Mouse (Mus musculus): ENCODE results near the gene B3glct. TPM values are rescaled to one million over a fixed set of nuclear protein-coding genes. Genes with fewer than 3 reads are reported as not detected.

B3glct gene
- polyA plus RNA-seq (2016; fragmentation: Nextera tagmentation; extraction: Ambion mirVana): 20.4 and 21.1 TPM in 2 replicates

- Histone ChIP-seq H3K4me1 (peaks cover 47% of the 10 kb centered on the region), H3K9me3 (replicated peaks) (no peaks in the 10 kb centered on the region), H3K36me3 (peaks cover 4% of the 10 kb centered on the region; the same call in 1 of the 2 replicates), H3K27ac (peak within 1 kb of the TSS; percentile 99), H3K4me3 (peak within 1 kb of the TSS; percentile 85), H3K27me3 (ENCODE audit: low read depth, poor library complexity, severe bottlenecking) (no peaks in the 10 kb centered on the region)
- peak; percentile 91 for DNase-seq (ENCODE audit: low spot score)
- WGBS: under 1% methylated on average over 96 of the region's 106 CpGs
These were observed at the start of gene B3glct for GRCm38 (mm10) chr5:149678100-149678989. Gene B3glct (plus strand): TSS chr5:149678230.

GRCm38 (mm10) chr5:149634409-149635035, 43.5 kb upstream of the B3glct start:
- Histone ChIP-seq H3K27ac (peak overlapping the region; percentile 92), H3K4me3 (peak overlapping the region; percentile 72), H3K4me1 (peaks cover 15% of the 10 kb centered on the region), H3K9me3 (replicated peaks) (no peaks in the 10 kb centered on the region), H3K27me3 (ENCODE audit: low read depth, poor library complexity, severe bottlenecking) (no peaks in the 10 kb centered on the region), H3K36me3 (peaks cover 52% of the 10 kb centered on the region)
- WGBS: 83% methylated on average over 11 of the region's 11 CpGs
- DNase-seq (ENCODE audit: low spot score): no peak

- H3K9me3 ChIP-seq (replicated peaks): no peaks in the 10 kb centered on the region
- H3K27me3 ChIP-seq (ENCODE audit: low read depth, poor library complexity, severe bottlenecking): no peaks in the 10 kb centered on the region
- DNase-seq (ENCODE audit: low spot score): no peak
- H3K4me3 ChIP-seq: peak overlapping the region; percentile 72
- H3K4me1 ChIP-seq: peaks cover 15% of the 10 kb centered on the region
- H3K36me3 ChIP-seq: peaks cover 42% of the 10 kb centered on the region
- 3% methylated on average over 24 of the region's 24 CpGs for WGBS
- peak overlapping the region; percentile 92 for H3K27ac ChIP-seq
These were observed 42.5 kb upstream of the B3glct start for GRCm38 (mm10) chr5:149635556-149635955.

GRCm38 (mm10) chr5:149636075-149636920, 41.7 kb upstream of the B3glct start, which contains the start of gene Hsph1:
Gene Hsph1 (minus strand): TSS chr5:149636376.
- Histone ChIP-seq H3K36me3 (peaks cover 34% of the 10 kb centered on the region), H3K4me3 (peak within 1 kb of the TSS; percentile 72), H3K27ac (peak within 1 kb of the TSS; percentile 92), H3K9me3 (replicated peaks) (no peaks in the 10 kb centered on the region), H3K27me3 (ENCODE audit: low read depth, poor library complexity, severe bottlenecking) (no peaks in the 10 kb centered on the region), H3K4me1 (peaks cover 15% of the 10 kb centered on the region)
- peak; percentile 100 for DNase-seq (ENCODE audit: low spot score)
- WGBS: under 1% methylated on average over 60 of the region's 60 CpGs

GRCm38 (mm10) chr5:149637306-149637705, 40.7 kb upstream of the B3glct start:
- 75% methylated on average over 8 of the region's 8 CpGs for WGBS
- peaks cover 24% of the 10 kb centered on the region for H3K36me3 ChIP-seq
- H3K4me3 ChIP-seq: peak overlapping the region; percentile 72
- H3K27ac ChIP-seq: peak overlapping the region; percentile 92
- H3K9me3 ChIP-seq (replicated peaks): no peaks in the 10 kb centered on the region
- DNase-seq (ENCODE audit: low spot score): no peak
- peaks cover 17% of the 10 kb centered on the region for H3K4me1 ChIP-seq
- no peaks in the 10 kb centered on the region for H3K27me3 ChIP-seq (ENCODE audit: low read depth, poor library complexity, severe bottlenecking)

GRCm38 (mm10) chr5:149641277-149641892, 36.6 kb upstream of the B3glct start:
- no peak for DNase-seq (ENCODE audit: low spot score)
- no peak overlapping the region for H3K4me3 ChIP-seq
- H3K27me3 ChIP-seq (ENCODE audit: low read depth, poor library complexity, severe bottlenecking): no peaks in the 10 kb centered on the region
- 86% methylated on average over 8 of the region's 8 CpGs for WGBS
- H3K9me3 ChIP-seq (replicated peaks): no peaks in the 10 kb centered on the region
- no peaks in the 10 kb centered on the region for H3K36me3 ChIP-seq
- no peak overlapping the region for H3K27ac ChIP-seq
- 0 out of 2 replicates have a peak, but pooled peaks cover 3% of the 10 kb centered on the region for H3K4me1 ChIP-seq

- 57% methylated on average over 6 of the region's 6 CpGs for WGBS
- no peak for DNase-seq (ENCODE audit: low spot score)
- no peaks in the 10 kb centered on the region for H3K9me3 ChIP-seq (replicated peaks)
- no peaks in the 10 kb centered on the region for H3K36me3 ChIP-seq
- H3K27ac ChIP-seq: no peak overlapping the region
- H3K4me1 ChIP-seq: 0 out of 2 replicates have a peak, but pooled peaks cover 3% of the 10 kb centered on the region
- no peak overlapping the region for H3K4me3 ChIP-seq
- no peaks in the 10 kb centered on the region for H3K27me3 ChIP-seq (ENCODE audit: low read depth, poor library complexity, severe bottlenecking)
These were observed 35.7 kb upstream of the B3glct start for GRCm38 (mm10) chr5:149642366-149642765.

- Histone ChIP-seq H3K36me3 (no peaks in the 10 kb centered on the region), H3K27ac (no peak overlapping the region), H3K9me3 (replicated peaks) (no peaks in the 10 kb centered on the region), H3K4me3 (no peak overlapping the region), H3K27me3 (ENCODE audit: low read depth, poor library complexity, severe bottlenecking) (no peaks in the 10 kb centered on the region), H3K4me1 (0 out of 2 replicates have a peak, but pooled peaks cover 3% of the 10 kb centered on the region)
- no peak for DNase-seq (ENCODE audit: low spot score)
- 90% methylated on average over 11 of the region's 11 CpGs for WGBS
These were observed 35.1 kb upstream of the B3glct start for GRCm38 (mm10) chr5:149642783-149643509.

- peaks cover 15% of the 10 kb centered on the region for H3K4me1 ChIP-seq
- no peak overlapping the region for H3K4me3 ChIP-seq
- H3K36me3 ChIP-seq: no peaks in the 10 kb centered on the region
- no peak overlapping the region for H3K27ac ChIP-seq
- DNase-seq (ENCODE audit: low spot score): no peak
- H3K27me3 ChIP-seq (ENCODE audit: low read depth, poor library complexity, severe bottlenecking): no peaks in the 10 kb centered on the region
- 82% methylated on average over 8 of the region's 8 CpGs for WGBS
- no peaks in the 10 kb centered on the region for H3K9me3 ChIP-seq (replicated peaks)
These were observed 30.5 kb upstream of the B3glct start for GRCm38 (mm10) chr5:149647367-149648115.

- no peak for DNase-seq (ENCODE audit: low spot score)
- no peak overlapping the region for H3K4me3 ChIP-seq
- H3K27me3 ChIP-seq (ENCODE audit: low read depth, poor library complexity, severe bottlenecking): no peaks in the 10 kb centered on the region
- WGBS: 72% methylated on average over 4 of the region's 4 CpGs
- 0 out of 2 replicates have a peak overlapping the region, but pooled peaks have one; percentile 47 for H3K27ac ChIP-seq
- H3K9me3 ChIP-seq (replicated peaks): no peaks in the 10 kb centered on the region
- H3K4me1 ChIP-seq: peaks cover 15% of the 10 kb centered on the region
- no peaks in the 10 kb centered on the region for H3K36me3 ChIP-seq
These were observed 29.8 kb upstream of the B3glct start for GRCm38 (mm10) chr5:149648196-149648595.

GRCm38 (mm10) chr5:149648895-149649406, 29.1 kb upstream of the B3glct start:
- H3K4me1 ChIP-seq: peaks cover 15% of the 10 kb centered on the region
- no peaks in the 10 kb centered on the region for H3K9me3 ChIP-seq (replicated peaks)
- DNase-seq (ENCODE audit: low spot score): no peak
- H3K27ac ChIP-seq: peak overlapping the region; percentile 47
- no peak overlapping the region for H3K4me3 ChIP-seq
- no peaks in the 10 kb centered on the region for H3K27me3 ChIP-seq (ENCODE audit: low read depth, poor library complexity, severe bottlenecking)
- WGBS: 76% methylated on average over 6 of the region's 6 CpGs
- no peaks in the 10 kb centered on the region for H3K36me3 ChIP-seq
